Mouse (Mus musculus) megakaryocyte, embryonic 14.5 days (primary cell): ENCODE measurements around the gene Upp2. TPM values are rescaled to one million over a fixed set of nuclear protein-coding genes. Genes with fewer than 3 reads are reported as not detected.

Experiments
- H3K27me3 ChIP-seq: replicated peaks from 2 replicates; pipeline ENCODE3; 2012; ENCODE audit warnings: inconsistent platforms
- H3K36me3 ChIP-seq: replicated peaks from 2 replicates; pipeline ENCODE3; 2012; ENCODE audit warnings: low read length, inconsistent platforms, mixed read lengths
- H3K4me1 ChIP-seq: 2 replicates; pipeline ENCODE4 v1.6.1; 2012; ENCODE audit warnings: inconsistent platforms
- H3K4me3 ChIP-seq: replicated peaks from 2 replicates; pipeline ENCODE3; 2012; ENCODE audit warnings: moderate library complexity, mild to moderate bottlenecking, inconsistent platforms
- H3K9me3 ChIP-seq: 2 replicates; pipeline ENCODE4 v1.6.1; 2012; ENCODE audit warnings: inconsistent platforms
- FLI1 ChIP-seq: IDR thresholded peaks from 2 replicates; pipeline ENCODE4 v1.6.1; 2012; ENCODE audit warnings: low read length, inconsistent platforms, mixed read lengths
- GATA1 ChIP-seq: IDR thresholded peaks from 3 replicates; pipeline ENCODE4 v1.6.1; 2012; ENCODE audit warnings: mixed read lengths, low read length, inconsistent platforms, borderline replicate concordance
- polyA plus RNA-seq: library from polyadenylated mRNA; stranded (reverse); fragments of >175 nt; gene quantifications from 2 replicates; pipeline ENCODE4 v1.2.3, GENCODE M21; 2012; ENCODE audit warnings: low replicate concordance; ENCODE audit not compliant: insufficient read depth

The Upp2 gene
- polyA plus RNA-seq, 1 experiment, result not detected

- Histone ChIP-seq H3K27me3 (no peaks in the 10 kb centered on the region), H3K9me3 (peaks cover 17% of the 10 kb centered on the region; the same call in 1 of the 2 replicates), H3K4me1 (no peaks in the 10 kb centered on the region), H3K36me3 (no peaks in the 10 kb centered on the region), H3K4me3 (no peak overlapping the region)
- TF ChIP-seq FLI1, result no peak
- no peak for TF ChIP-seq GATA1
Measured at GRCm38 (mm10) chr2:58795432-58795831, 228.3 kb downstream of the Upp2 start.

GRCm38 (mm10) chr2:58797506-58797905, 230.4 kb downstream of the Upp2 start:
- Histone ChIP-seq H3K9me3 (peaks cover 14% of the 10 kb centered on the region; the same call in 1 of the 2 replicates), H3K4me1 (no peaks in the 10 kb centered on the region), H3K36me3 (no peaks in the 10 kb centered on the region), H3K27me3 (no peaks in the 10 kb centered on the region), H3K4me3 (no peak overlapping the region)
- no peak for TF ChIP-seq FLI1
- no peak for TF ChIP-seq GATA1

GRCm38 (mm10) chr2:58799126-58799525, 232.0 kb downstream of the Upp2 start:
- TF ChIP-seq GATA1 (no peak), FLI1 (no peak)
- H3K36me3 ChIP-seq, result no peaks in the 10 kb centered on the region
- H3K4me3 ChIP-seq, result no peak overlapping the region
- peaks cover 14% of the 10 kb centered on the region; the same call in 1 of the 2 replicates for H3K9me3 ChIP-seq
- no peaks in the 10 kb centered on the region for H3K4me1 ChIP-seq
- no peaks in the 10 kb centered on the region for H3K27me3 ChIP-seq

GRCm38 (mm10) chr2:58799623-58800022, 232.5 kb downstream of the Upp2 start:
- H3K36me3 ChIP-seq, result no peaks in the 10 kb centered on the region
- no peaks in the 10 kb centered on the region for H3K4me1 ChIP-seq
- H3K9me3 ChIP-seq, result peaks cover 10% of the 10 kb centered on the region; the same call in 1 of the 2 replicates
- TF ChIP-seq FLI1, result no peak
- no peaks in the 10 kb centered on the region for H3K27me3 ChIP-seq
- H3K4me3 ChIP-seq, result no peak overlapping the region

GRCm38 (mm10) chr2:58812941-58813340, 245.8 kb downstream of the Upp2 start:
- Histone ChIP-seq H3K4me3 (no peak overlapping the region), H3K4me1 (no peaks in the 10 kb centered on the region), H3K36me3 (no peaks in the 10 kb centered on the region), H3K9me3 (peaks cover 8% of the 10 kb centered on the region; the same call in 1 of the 2 replicates), H3K27me3 (no peaks in the 10 kb centered on the region)
- TF ChIP-seq FLI1 (no peak), GATA1 (no peak)

- H3K4me3 ChIP-seq, result no peak overlapping the region
- TF ChIP-seq GATA1 (no peak), FLI1 (no peak)
- peaks cover 23% of the 10 kb centered on the region for H3K9me3 ChIP-seq
- H3K4me1 ChIP-seq, result no peaks in the 10 kb centered on the region
- no peaks in the 10 kb centered on the region for H3K36me3 ChIP-seq
- no peaks in the 10 kb centered on the region for H3K27me3 ChIP-seq
Measured at GRCm38 (mm10) chr2:58828910-58829600, 262.0 kb downstream of the Upp2 start.

GRCm38 (mm10) chr2:58829981-58830742, 263.1 kb downstream of the Upp2 start:
- TF ChIP-seq FLI1, result no peak
- no peak for TF ChIP-seq GATA1
- Histone ChIP-seq H3K4me1 (no peaks in the 10 kb centered on the region), H3K9me3 (peaks cover 23% of the 10 kb centered on the region), H3K27me3 (no peaks in the 10 kb centered on the region), H3K4me3 (no peak overlapping the region), H3K36me3 (no peaks in the 10 kb centered on the region)

GRCm38 (mm10) chr2:58832253-58832980, 265.3 kb downstream of the Upp2 start:
- H3K9me3 ChIP-seq, result peaks cover 22% of the 10 kb centered on the region
- TF ChIP-seq GATA1, result no peak
- TF ChIP-seq FLI1, result no peak

GRCm38 (mm10) chr2:58841021-58841420, 273.9 kb downstream of the Upp2 start:
- no peaks in the 10 kb centered on the region for H3K4me1 ChIP-seq
- TF ChIP-seq GATA1 (no peak), FLI1 (no peak)
- no peak overlapping the region for H3K4me3 ChIP-seq
- H3K36me3 ChIP-seq, result no peaks in the 10 kb centered on the region
- peaks cover 12% of the 10 kb centered on the region for H3K9me3 ChIP-seq
- H3K27me3 ChIP-seq, result no peaks in the 10 kb centered on the region

More at GRCm38 (mm10) chr2:58832253-58832980, 265.3 kb downstream of the Upp2 start:
- H3K36me3 ChIP-seq, result no peaks in the 10 kb centered on the region
- H3K4me1 ChIP-seq, result no peaks in the 10 kb centered on the region
- no peaks in the 10 kb centered on the region for H3K27me3 ChIP-seq
- H3K4me3 ChIP-seq, result no peak overlapping the region
